Mouse (Mus musculus) skeletal muscle tissue, adult 2 months (tissue): Measurements from ENCODE around the gene Tenm1.

ENCODE experiments used
- DNase-seq: peaks from one replicate; pipeline ENCODE4 v3.0.0-alpha.2; 2012; ENCODE audit warnings: low read depth, low spot score

Gene Tenm1

DNA sequence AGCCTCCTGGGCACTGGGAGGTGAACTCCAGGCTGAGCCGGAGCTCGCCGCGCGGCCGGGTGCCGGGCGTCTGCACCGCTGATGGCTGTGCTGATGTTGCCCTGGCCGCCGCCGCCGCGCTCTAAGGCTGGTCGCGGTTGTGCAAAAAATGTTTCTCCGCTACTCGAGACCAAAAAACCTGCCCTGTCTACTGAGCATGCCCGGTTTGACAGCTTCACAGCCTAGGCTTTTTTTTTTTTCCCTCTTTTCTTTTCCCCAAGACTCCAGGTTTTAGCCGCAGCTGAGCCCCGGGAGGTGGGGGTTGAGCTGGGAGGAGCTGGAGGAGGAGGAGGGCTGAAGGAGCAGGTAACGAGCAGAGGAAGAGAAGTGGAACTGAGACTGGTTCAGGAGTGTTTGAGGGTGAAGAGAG, at the start of gene Tenm1:
Tenm1 (minus strand) TSS at position 272 of the 409 bp plus-strand sequence.
- no peak for DNase-seq

DNA sequence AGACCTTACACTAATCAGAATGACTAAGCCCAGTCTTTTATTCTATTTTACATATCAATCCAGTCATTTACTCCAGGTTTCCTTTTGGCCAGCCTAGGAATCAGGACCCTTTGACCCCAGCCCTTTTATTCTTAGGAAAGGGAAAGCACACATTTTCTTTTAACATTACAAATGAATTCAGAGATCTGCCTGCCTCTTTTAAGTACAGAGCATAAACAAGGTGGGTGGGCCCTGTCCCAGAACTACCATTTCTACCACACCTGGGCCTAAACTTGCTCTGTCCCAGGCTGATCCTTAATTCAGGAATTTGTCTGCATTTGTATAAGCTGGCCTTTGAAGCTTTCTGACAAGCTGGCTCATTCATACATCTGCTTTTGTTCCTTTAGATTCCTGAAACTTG, 38.4 kb upstream of the Tenm1 start:
- DNase-seq, result no peak

- no peak for DNase-seq
Measured at GRCm38 (mm10) chrX:43430581-43430980, 1.7 kb upstream of the Tenm1 start.

- no peak for DNase-seq
Measured at GRCm38 (mm10) chrX:43429982-43430531, 1.1 kb upstream of the Tenm1 start.

DNA sequence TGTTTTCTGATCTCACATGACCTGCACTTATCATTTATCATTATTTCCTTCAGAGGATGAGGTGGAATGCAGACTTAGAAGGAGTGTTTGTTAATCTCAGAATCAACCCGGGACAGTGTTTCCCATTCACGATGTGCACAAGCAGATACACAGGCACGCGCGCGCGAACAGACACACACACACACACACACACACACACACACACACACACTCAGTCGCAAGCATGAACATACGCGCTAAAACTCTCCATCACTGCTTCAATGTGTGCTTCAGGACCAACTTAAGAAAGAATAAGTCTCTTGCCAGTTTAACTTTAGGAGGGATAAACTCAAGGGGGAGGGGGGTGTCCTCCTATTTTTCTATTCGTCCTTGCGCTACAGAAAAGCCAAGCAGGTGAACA, 411 bp upstream of the Tenm1 start:
- DNase-seq, result no peak

GRCm38 (mm10) chrX:43427961-43428365, 963 bp downstream of the Tenm1 start:
- DNase-seq, result no peak

GRCm38 (mm10) chrX:43427111-43427510, 1.8 kb downstream of the Tenm1 start:
- DNase-seq, result no peak

DNA sequence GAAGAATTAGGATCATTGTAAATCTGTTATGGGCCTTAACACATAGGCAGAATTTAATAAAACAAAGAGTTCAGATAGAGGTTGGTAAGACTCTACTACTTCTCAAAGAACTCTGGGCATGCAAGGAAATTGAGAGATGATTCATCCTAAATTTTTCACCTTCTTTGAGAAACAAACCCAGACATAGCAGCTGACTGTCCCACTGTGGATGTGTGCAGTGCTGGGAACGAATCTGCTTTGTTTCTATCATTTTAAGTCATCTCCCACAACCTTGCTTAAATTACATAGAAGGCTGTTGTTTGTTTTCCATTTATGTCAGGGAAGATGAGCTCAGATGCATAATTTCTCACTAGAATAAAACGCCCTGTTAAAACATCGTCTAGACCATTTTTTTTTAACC, 31.0 kb downstream of the Tenm1 start:
- no peak for DNase-seq

GRCm38 (mm10) chrX:43388106-43388505, 40.8 kb downstream of the Tenm1 start:
- no peak for DNase-seq

DNA sequence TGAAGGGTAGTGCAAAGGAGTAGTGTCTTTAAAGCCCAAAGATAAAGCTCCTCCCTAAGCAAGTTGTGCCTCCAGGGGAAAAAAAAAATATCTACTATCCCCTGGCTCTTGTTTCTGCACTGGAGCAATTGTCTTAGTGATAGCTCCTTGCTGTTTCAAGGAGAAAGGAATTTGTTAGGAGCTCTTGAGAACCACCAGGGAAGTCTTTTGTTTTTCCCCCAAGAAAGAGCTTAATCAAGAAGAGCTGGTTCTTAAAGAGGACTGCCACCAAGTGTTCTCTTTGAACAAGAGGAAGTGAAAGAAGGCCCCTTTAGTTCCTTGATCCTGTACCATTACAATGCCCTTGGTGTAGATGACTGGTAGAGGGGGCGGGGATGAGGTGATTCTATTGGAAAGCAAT, 56.4 kb downstream of the Tenm1 start:
- DNase-seq, result no peak

GRCm38 (mm10) chrX:43319351-43319750, 109.6 kb downstream of the Tenm1 start:
- no peak for DNase-seq

DNA sequence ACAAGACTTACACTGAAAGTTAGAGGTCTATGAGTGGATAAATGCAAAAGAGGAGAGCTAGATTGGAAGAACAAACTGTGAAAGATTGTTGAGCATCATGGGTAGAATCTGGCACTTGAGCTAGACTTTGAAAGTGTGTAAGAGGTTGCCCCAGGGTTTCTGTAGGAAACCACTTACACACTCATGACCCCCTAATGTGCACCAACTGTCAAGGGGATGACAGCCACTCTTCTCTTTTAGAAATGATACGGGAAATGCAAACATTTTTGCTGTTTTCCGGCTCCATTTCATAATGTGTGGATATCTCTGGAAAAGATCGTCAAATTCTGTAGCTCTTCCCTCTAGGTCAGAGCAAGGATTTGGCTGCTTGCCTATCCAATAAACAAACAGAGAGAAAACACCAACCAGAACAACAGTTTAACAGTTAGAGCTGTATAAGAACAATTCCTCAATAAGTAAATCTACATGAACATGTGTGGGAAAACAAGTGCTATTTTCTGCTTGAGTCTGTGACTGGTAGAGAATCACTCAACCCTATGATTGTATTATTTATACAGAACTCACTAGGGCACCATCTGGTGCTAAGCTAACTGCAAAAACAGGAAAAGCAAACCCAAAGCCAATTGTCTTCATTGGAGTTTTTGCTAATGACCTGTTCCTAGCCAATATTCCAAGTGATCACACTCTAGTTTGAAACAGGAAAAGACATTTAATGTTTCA, 111.0 kb downstream of the Tenm1 start:
- no peak for DNase-seq

DNA sequence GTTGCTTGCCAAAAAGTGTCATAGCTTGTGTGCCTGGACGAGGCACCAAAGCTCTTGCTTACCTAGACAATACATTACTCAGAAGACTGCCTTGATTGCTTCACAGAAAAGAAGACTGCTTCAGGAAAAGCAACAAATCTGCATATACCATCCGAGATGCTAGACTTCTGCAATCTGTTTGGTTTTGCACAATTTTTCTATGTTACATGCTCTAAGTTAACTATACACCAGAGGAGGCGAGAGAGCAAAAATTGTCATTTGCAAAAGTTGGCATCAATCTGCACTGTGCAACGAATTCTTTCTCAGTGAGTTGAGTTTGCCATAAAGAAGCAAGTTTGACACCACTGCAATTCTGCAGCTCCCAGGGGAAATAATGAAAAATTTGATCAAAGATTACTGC, 193.1 kb downstream of the Tenm1 start:
- DNase-seq, result no peak

GRCm38 (mm10) chrX:43205003-43205402, 223.9 kb downstream of the Tenm1 start:
- no peak for DNase-seq

- no peak for DNase-seq
Measured at GRCm38 (mm10) chrX:43202249-43202783, 226.6 kb downstream of the Tenm1 start.

GRCm38 (mm10) chrX:43182975-43183374, 246.0 kb downstream of the Tenm1 start:
- no peak for DNase-seq

GRCm38 (mm10) chrX:43151561-43151960, 277.4 kb downstream of the Tenm1 start:
- DNase-seq, result no peak

- DNase-seq, result no peak
Measured at GRCm38 (mm10) chrX:43129696-43130095, 299.2 kb downstream of the Tenm1 start.

- no peak for DNase-seq
Measured at GRCm38 (mm10) chrX:43122491-43122890, 306.4 kb downstream of the Tenm1 start.

GRCm38 (mm10) chrX:43122001-43122400, 306.9 kb downstream of the Tenm1 start:
- no peak for DNase-seq

GRCm38 (mm10) chrX:42986100-42986499, 442.8 kb downstream of the Tenm1 start:
- no peak for DNase-seq

- no peak for DNase-seq
Measured at GRCm38 (mm10) chrX:42973562-42973961, 455.4 kb downstream of the Tenm1 start.

DNA sequence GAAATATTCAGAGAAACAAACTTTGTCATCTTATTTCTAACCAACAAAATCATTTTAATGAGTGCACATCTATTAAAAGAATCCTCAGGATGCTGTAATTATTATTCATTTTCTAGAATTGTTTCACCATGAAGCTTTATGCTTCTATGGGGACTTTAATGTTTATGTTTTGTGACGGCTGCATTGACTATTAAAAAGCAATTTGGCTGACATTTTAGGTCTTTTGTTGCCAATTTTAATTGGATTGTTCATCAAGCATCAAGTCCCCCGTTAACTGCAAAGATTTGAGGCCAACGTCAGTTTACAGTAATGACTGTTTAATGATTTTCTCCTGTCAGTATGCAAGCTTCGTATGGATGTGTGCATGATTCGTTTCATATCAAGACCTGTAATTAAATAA, 461.3 kb downstream of the Tenm1 start:
- DNase-seq, result no peak
